Mouse (Mus musculus): ENCODE data around the gene Kank3.

DNA sequence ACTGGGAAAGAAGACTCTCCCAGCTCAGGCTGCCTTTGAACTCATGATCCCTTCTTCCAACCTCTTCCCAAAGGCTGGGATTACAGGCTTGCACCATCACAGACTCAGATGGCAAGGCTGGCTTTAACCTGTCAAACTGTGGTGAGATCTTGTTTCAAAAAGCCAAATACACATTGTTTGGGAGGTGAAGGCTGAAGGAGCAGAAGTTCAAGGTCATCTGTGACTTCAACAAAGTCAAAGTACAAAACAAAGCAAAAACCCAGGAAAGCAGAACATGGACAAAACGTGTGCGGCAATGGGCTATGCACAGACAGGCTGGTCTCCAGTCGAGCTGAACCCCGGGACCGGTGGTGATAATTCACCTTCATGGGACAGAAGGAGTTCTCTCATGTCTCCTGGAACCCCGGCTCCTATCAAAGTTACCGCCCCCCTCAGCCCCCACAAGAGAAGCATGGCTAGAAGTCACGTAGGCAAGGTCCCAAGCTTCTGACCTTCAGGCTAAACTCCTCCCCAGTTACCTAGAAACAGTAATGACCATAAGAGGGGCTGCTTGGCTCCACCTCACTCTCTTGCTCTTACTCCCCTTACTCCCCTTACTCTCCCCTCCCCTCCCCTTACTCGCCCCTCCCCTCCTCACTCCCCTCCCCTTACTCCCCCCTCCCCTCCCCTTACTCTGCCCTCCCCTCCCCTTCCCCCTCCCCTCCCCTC is 3.0 kb upstream of the Kank3 start:
- TF ChIP-seq CTCF (IDR thresholded peaks at IDR 0.05; ENCODE audit: insufficient read depth, low read length): no peak
- TF ChIP-seq POLR2A (IDR thresholded peaks at IDR 0.05; ENCODE audit: borderline replicate concordance, extremely low read depth, low read depth, low read length): no peak
